Mouse (Mus musculus): Measurements from ENCODE around the gene Pgs1.

Gene Pgs1

GRCm38 (mm10) chr11:117974327-117975125 lies 11.6 kb upstream of the Pgs1 start:
- CTCF ChIA-PET = interaction anchor here (0.6 kb wide), 2 partner anchors 34 to 50 kb away, joined by 3 to 11 read pairs; no protein-coding TSS in a partner anchor

DNA sequence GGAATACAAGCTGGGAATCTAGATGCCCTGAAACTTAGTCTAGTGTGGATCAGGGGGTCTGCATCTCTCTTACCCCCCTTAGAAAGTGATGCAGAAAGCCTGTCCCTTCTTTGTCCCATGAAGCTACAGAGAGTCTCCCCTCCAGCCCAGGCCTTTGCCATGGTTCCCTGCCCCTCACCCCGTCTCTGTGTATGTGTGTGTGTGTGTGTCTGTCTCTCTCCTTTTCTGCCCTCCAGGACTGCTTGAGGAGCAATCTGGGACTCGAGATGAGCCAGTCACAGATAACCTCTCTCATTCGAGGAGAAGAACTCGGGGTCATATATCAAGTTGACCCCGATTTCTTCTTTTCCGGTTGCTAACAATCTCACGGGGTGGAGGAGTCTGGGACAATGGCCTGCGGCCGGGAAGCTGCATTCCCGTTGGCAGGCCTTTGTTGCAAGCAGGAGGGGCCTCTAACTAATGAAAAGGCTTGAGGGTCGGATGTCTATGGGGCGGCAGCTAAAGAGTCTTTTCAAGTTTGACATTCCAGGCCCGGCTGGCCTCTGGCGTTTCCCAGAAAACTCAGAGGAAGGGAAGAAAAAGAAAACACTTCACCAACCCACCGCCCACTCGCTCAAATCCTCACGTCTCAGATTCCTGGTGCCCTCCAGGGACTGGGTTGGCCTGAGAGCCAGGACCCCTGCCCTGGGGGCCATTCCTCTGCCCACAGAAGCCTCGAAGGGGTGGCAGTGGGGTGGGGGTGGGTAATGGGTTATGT lies 10.7 kb upstream of the Pgs1 start:
- CTCF ChIA-PET = interaction anchor here (0.6 kb wide), 1 partner anchor 35 kb away, joined by 11 read pairs; no protein-coding TSS in a partner anchor

DNA sequence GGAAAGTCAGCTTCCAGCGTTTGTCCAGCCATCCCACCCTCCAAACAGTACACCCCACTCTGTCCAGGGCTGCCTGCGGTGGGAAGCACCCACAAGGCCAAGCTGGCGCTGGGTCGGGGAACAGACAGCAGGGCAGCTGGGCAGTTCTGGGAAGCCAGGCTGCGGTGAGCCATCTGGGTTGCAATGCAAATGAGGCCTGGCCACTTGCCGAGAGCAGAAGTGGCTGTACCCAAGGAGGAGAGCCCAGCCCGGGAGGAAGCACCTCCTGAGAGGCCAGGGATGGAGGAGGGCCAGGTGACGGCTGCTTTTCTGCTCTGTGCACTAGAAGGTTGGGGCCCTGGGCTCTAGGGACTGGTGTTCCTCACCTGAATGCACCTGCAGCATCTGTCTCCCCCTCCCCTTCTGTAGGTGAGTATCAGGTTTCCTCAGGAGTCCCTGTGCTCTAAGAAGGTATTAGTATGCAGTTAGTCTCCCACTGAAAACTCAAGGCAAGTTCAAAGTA lies 10.0 kb upstream of the Pgs1 start:
- CTCF ChIA-PET = interaction anchor here (0.6 kb wide), 1 partner anchor 23 kb away, joined by 6 read pairs; no protein-coding TSS in a partner anchor

- CTCF ChIA-PET = no interaction called here
Observed at GRCm38 (mm10) chr11:117977694-117978360, 8.3 kb upstream of the Pgs1 start.

- CTCF ChIA-PET = no interaction called here
Observed at GRCm38 (mm10) chr11:117979388-117979787, 6.7 kb upstream of the Pgs1 start.

DNA sequence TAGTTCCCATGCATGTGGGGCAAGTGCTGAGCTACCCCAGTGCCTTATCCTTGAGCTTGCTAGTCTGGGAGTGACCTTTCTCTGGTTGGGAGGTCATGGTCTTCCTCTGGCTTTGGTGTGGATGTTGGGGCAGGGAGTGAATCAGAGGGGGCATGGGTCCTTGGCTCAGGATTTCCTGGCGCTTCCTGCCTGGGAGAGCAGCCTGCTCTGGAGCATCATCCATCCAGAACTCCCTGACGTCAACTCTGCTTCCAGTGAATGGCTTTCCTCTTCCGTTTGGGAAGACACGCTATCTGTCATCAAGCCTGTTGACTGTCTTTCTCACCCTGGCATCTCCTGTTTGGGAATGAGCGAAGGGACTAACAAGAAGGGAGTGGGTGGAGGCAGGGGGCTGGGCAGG lies 3.7 kb upstream of the Pgs1 start:
- CTCF ChIA-PET = no interaction called here

- CTCF ChIA-PET = no interaction called here
Observed at GRCm38 (mm10) chr11:117983770-117984169, 2.3 kb upstream of the Pgs1 start.

DNA sequence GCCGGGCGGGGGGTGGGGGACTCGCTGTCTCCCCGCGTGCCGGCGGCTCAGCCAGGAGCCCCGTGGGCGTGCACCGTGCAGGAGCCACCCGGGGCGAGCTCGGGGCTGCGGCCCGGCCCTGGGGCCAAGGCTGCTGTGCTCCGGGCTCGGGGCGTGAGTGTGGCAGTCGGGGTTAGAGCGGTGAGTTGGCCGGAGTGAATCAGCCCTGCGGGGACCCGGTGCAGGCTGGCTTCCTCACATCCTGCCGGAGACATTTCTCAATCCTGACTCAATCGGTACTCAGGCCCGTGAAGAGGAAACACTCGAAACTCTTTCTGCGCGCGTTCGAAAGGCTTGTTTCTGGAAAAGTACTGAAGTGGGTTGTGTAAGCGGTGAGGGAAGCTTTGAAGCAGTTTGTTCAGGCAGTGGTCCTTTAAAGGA lies 950 bp downstream of the Pgs1 start:
- CTCF ChIA-PET = interaction anchor here (0.6 to 1.6 kb wide), 3 partner anchors 16 to 1171 kb away, joined by 3 to 19 read pairs (median 4); no protein-coding TSS in a partner anchor

- CTCF ChIA-PET = interaction anchor here (0.6 kb wide), 2 partner anchors 461 to 1653 kb away, joined by 3 to 4 read pairs; no protein-coding TSS in a partner anchor
Observed at GRCm38 (mm10) chr11:117987968-117988367, 1.9 kb downstream of the Pgs1 start.

DNA sequence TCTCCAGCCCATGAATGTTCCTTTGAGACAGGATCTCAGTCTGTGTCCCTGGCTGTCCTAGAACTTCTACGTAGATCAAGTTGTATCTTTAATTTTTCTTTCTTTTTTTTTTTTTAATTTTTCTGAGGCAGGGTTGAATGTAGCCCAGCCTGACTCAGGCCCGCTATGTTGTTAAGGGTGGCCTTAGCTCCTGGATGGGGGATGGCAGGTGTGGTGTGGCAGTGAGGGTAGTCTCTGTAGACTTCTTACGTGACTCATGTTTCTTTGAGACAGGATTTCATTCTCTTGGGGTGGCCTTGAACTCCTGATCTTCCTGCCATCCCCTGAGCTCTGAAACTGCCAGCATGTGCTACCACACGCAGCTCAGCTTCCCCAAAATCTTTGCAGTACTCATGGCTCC lies 3.1 kb downstream of the Pgs1 start:
- CTCF ChIA-PET = no interaction called here

DNA sequence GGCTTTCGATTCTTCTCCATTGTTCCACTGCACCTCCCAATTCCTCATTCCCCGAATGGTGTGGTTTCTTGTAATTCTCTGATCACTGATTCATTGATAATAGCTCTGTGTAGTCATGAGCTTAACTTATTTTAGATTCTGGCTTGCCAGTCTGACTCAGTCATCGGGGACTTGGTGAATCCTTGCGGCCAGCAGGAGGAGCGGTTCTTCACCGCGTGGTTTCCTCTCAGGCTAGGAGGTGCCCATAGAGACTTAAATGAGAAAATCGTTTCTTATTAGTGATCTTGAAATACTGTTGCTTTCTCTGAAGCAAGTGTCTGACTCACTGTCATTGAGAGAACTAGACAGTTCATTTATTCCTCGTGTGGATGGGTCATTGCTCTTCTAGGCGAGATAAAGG lies 3.8 kb downstream of the Pgs1 start:
- CTCF ChIA-PET = no interaction called here

DNA sequence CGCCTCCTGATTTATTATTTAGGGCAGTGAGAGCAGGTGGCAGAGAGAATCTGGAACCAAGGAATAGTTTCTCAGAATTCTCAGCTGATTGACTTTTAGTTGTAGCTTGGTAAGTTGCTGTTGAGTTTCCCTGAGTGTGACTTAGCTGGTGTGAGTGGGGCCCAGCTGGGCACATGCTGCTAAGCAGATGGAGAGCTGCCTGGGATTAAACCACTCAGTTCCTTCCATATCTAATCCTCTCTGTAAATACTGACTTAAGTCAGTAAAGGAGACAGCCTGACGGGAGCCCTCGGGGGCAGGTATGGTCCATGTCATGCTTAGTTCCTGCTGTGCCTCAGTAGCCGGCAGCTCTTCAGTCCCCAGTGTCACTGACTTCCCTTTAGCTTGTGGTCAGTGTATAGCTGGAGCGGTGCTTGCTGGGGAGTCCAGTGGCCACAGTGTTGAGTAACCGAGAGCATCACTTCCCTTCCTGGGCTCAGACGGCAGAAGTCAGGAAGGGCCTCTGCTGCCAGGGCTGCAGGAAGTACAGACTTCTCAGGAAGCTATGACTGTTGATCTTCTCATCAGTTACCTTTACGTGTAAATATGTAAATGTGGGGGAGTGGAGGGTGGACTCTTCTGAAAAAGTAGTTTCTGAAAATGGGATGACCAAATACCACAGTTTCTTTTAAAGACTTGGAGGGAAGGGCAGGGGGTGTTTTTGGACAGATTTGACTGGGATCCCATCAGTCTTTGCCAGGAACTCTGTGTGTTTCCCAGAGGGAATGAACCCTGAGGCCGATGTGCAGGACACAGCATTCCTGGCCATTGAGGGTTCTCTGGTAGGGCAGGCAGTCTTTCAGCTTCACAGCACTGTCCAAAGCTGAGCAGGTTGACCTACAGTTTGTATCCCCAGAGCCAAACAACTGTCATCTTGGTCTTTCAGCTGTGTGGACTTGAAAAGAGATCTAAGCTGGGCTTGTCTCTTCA lies 5.7 kb downstream of the Pgs1 start:
- CTCF ChIA-PET = interaction anchor here (0.5 to 0.9 kb wide), 2 partner anchors 20 to 30 kb away, joined by 7 read pairs; no protein-coding TSS in a partner anchor

DNA sequence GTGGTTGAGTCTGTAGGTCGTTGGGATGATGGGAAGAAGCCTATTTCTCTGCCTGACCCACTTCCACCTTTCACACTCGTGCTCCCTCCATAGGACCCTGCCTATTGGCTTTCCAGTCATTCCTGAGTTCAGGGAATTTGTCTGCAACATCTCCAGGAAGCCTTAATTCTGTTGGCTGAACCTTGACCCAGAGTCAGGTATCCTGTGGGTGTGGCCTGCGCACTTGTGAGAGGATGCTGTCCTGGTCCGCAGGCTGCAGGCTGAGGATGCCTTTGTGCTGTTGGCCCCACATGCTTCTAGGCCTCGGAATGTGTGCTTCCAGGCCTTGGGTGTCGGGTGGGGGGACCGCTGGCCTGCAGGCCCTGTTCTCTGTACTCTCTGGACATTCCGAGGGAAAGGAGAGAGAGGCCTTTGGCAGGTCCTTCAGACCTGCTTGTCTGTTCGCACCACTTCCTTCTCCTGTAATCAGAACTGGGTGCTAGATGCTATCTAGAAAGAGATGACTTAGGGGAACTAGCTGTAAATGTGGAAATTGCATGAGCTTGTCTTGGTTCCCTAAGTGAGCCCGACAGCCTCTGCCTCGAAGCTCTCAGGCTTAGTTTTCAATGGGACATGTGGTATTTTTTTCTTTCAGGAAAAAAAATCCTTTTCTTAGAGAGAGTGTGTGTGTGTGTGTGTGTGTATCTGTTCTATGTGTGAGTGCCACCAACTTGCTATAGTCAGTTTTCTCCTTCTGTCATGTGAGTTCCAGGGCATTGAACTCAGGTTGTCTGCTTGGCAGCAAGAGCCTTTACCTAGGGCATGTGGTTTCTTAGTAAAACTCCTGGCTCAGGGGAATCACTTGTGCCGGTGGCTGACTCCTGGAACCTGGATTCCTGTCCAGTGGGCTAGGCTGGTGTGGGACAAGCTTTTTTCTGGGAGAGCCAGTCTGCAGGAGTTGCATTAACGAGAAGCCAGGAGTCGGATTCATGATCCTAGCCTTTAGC lies 7.4 kb downstream of the Pgs1 start:
- CTCF ChIA-PET = interaction anchor here (0.5 kb wide), 2 partner anchors 28 to 117 kb away, joined by 3 read pairs; no protein-coding TSS in a partner anchor

DNA sequence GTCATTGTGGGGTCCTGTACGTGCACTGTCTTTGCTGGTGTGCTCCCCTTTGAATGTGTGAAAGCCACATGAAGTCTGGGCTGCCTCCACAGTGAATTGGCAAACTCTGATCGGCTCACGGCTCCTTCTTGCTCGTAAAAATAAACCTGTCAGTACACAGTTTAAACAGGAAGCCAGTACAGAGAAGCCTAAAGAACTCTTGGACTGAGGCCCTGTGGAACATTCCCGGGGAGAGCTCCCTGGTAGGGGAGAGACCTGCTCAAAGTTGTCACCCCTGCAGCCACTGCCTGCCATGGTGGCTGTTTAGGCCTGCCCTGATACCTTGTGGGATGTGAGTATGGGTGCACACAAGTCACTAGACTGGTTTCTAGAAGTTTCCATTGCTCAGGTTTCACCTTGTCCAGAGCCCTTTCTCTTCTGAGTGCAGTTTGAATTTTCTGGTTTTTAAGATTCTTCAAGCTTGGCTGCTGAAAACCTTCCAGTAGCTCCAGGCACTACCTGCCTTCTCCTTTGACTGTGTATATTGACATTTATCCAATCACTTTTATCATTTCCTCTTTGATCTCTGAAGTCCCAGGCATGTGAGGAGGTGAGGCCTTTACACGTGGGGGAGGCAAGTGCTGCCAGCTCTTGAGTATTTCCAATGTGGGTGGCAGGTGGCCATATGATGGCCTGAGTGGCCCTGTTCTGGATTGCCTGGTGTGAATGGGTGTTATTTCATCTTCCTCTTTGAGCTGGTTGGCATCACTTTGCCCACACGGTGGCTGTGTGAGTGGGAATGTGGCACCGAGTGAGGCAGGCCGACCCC lies 8.4 kb downstream of the Pgs1 start:
- CTCF ChIA-PET = no interaction called here

GRCm38 (mm10) chr11:117995255-117995654 lies 9.2 kb downstream of the Pgs1 start:
- CTCF ChIA-PET = no interaction called here

GRCm38 (mm10) chr11:117995661-117996060 lies 9.6 kb downstream of the Pgs1 start:
- CTCF ChIA-PET = interaction anchor here (0.6 kb wide), 1 partner anchor 23 kb away, joined by 3 read pairs; no protein-coding TSS in a partner anchor

DNA sequence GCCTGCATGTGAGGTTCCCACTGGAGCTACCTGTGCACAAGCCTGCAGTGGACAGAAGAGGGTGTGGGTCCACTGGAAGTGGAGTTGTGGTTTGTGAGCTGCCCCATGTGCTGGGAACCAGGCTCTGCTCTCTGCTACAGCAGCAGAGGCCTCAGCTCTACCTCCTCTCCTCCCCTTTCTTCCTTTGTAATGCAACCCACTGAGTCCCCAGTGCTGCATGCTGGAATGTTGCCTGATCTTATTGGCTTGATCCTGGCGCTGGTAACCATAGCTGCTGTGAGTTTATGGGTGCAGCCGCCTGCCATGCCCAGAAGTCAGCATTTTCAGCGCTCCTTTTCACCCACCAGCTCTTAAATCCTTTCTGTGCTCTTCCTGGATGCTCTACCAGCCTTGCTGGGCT lies 10.0 kb downstream of the Pgs1 start:
- CTCF ChIA-PET = interaction anchor here (0.6 kb wide), 1 partner anchor 23 kb away, joined by 3 read pairs; no protein-coding TSS in a partner anchor

DNA sequence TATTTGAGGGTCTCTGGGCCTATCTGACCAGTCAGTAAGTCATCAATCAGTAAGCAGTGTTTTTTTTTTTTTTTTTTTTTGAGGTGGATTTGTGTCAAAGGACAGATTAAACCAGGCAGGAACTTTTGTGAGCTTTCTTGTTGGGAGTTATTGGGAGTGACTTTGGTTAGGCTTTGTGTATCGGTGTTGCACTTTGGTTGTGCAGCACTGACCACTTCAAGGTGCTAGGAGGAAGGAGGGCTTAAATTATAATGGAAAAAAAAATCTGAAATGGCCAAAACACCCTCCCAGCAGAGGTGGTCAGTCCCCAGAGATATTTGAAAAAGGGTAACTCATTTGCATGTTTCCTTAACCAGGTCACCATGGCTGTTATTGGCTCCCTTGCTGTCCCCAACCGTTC lies 11.0 kb downstream of the Pgs1 start:
- CTCF ChIA-PET = no interaction called here
